Mouse (Mus musculus) gastrocnemius, adult 2 months (tissue): ENCODE measurements around the gene 1700025G04Rik. TPM values are rescaled to one million over a fixed set of nuclear protein-coding genes. Genes with fewer than 3 reads are reported as not detected.

Experiments used
- DNase-seq: peaks from one replicate; pipeline ENCODE4 v3.0.0; 2022
- H3K27ac ChIP-seq: fragments of 200-600 bp; 2 replicates; pipeline ENCODE4 v1.8.1; 2022; ENCODE audit warnings: mild to moderate bottlenecking
- H3K4me3 ChIP-seq: fragments of 200-600 bp; 2 replicates; pipeline ENCODE4 v1.8.1; 2022; ENCODE audit warnings: mild to moderate bottlenecking, moderate library complexity
- CTCF ChIP-seq: fragments of 200-600 bp; IDR thresholded peaks from 2 replicates; pipeline ENCODE4 v1.8.1; 2022; ENCODE audit warnings: antibody characterized with exemption, mild to moderate bottlenecking, moderate library complexity
- intact Hi-C: fragments of 180-260 bp; cut with DNase I; formaldehyde crosslinking; loops from one replicate; pipeline ENCODE4 v1.15.1; 2025
- total RNA-seq, 2 experiments: library from RNA; stranded (reverse); gene quantifications; 2 replicates each; pipeline ENCODE4 v1.2.3; 2021

1700025G04Rik gene
- total RNA-seq, 2 experiments from 2014 or later, result 66.2 to 72.2 TPM

GRCm38 (mm10) chr1:151997591-151997990 lies 92.3 kb downstream of the 1700025G04Rik start:
- Histone ChIP-seq H3K27ac (no peak overlapping the region), H3K4me3 (no peak overlapping the region)
- intact Hi-C loops, result no loop called here
- TF ChIP-seq CTCF, result no peak
- DNase-seq, result no peak

GRCm38 (mm10) chr1:151995948-151996697 lies 93.8 kb downstream of the 1700025G04Rik start:
- no peak for DNase-seq
- no peak overlapping the region for H3K4me3 ChIP-seq
- TF ChIP-seq CTCF, result no peak
- peak overlapping the region; percentile 54 for H3K27ac ChIP-seq
- intact Hi-C loops, result no loop called here

DNA sequence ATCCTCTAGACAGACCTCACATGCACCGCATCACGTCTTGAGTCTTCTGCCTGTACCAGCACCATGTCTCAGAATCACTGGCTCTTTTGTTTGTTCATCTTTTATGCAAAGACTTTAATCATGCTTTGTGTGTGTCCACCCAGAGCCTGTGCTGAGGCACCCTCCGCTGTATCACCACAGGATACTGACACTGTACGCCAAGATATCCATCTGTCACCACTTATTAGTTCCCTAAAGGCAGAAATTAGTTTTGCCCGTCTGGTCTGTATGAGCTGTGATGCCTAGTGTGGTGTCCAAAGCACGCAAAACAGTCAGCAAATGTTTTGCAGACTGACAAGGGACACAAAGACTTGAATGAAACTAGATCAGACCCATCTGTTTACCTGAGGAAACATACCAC lies 95.7 kb downstream of the 1700025G04Rik start:
- intact Hi-C loops, result no loop called here
- H3K4me3 ChIP-seq, result no peak overlapping the region
- no peak overlapping the region for H3K27ac ChIP-seq
- no peak for TF ChIP-seq CTCF
- no peak for DNase-seq

DNA sequence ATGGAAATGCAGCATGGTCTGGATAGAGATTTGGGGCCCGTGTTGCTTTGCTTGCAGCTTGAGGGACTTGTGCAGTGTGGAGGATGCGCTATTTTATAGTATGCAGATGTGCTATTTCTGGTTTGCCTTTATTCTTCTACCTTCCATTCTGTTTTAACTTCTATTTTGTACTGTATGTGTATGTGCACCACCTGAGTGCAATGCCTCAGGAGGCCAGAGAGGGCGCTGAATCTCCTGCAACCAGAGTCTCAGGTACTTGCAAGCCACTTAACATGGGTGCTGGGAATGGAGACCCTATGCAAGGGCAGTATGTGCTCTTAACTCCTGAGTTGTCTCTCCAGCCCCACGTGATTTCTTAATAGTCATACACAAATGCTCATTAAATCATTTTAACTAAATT lies 98.4 kb downstream of the 1700025G04Rik start:
- H3K4me3 ChIP-seq, result no peak overlapping the region
- TF ChIP-seq CTCF, result no peak; the same call in 1 of the 2 replicates

GRCm38 (mm10) chr1:151990615-151991014 lies 99.3 kb downstream of the 1700025G04Rik start:
- no peak for DNase-seq
- H3K27ac ChIP-seq, result no peak overlapping the region
- no peak overlapping the region for H3K4me3 ChIP-seq
- TF ChIP-seq CTCF, result no peak
- intact Hi-C loops, result no loop called here

More for the DNA sequence above, 98.4 kb downstream of the 1700025G04Rik start:
- no peak for DNase-seq
- intact Hi-C loops, result no loop called here
- H3K27ac ChIP-seq, result no peak overlapping the region

DNA sequence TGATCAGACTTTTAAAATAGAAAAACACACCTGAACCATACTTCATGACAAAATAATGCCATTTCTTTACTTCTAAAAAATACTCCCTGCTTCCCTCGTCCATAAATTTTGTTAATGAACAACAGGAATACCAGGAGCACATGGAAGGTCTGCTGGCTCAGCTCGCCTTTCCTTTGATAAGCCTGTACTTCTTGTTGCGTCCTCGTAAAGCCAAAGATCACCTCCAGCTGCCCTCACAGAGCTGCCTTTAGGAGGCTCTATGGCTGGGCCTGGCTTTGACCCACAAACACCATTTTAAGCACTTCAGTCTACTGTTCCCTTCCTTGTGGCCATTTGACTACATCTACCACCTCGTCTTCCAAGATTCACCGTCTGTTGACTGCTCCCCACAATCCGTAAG lies 101.2 kb downstream of the 1700025G04Rik start:
- TF ChIP-seq CTCF, result no peak
- intact Hi-C loops, result loop anchor here (5.0 kb wide), 1 partner anchor 99 kb away; no protein-coding TSS in a partner anchor
- Histone ChIP-seq H3K27ac (peak overlapping the region; percentile 50), H3K4me3 (no peak overlapping the region)
- DNase-seq, result no peak

GRCm38 (mm10) chr1:151988066-151988465 lies 101.9 kb downstream of the 1700025G04Rik start:
- Histone ChIP-seq H3K27ac (peak overlapping the region; percentile 50), H3K4me3 (no peak overlapping the region)
- TF ChIP-seq CTCF, result no peak
- intact Hi-C loops, result loop anchor here (5.0 kb wide), 1 partner anchor 99 kb away; no protein-coding TSS in a partner anchor
- DNase-seq, result peak; percentile 69

GRCm38 (mm10) chr1:151986024-151986778 lies 103.7 kb downstream of the 1700025G04Rik start:
- peak overlapping the region; percentile 79 for H3K27ac ChIP-seq
- intact Hi-C loops, result loop anchor here (5.0 kb wide), 1 partner anchor 101 kb away; no protein-coding TSS in a partner anchor
- peak; percentile 64 for DNase-seq
- no peak overlapping the region for H3K4me3 ChIP-seq
- TF ChIP-seq CTCF, result no peak

DNA sequence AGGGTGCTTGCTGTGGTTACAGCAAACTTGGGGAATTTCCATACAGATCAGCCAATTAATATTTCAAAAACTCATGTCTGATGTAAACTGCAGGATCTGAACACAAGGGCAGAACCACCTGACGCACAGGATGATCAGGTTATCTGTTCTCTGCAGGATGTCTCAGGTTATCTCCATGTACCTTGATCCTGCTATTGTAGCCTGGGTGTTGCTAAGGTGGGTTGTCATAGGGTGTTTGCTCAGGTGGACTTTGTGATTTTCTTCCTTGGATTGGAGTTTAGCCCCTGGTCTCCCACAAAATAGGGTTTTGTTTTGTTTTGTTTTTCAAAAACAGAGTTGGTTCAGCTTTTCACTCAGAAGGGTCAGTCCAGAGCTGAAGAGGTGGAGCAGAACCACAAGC lies 104.9 kb downstream of the 1700025G04Rik start:
- Histone ChIP-seq H3K4me3 (no peak overlapping the region), H3K27ac (no peak overlapping the region)
- DNase-seq, result no peak
- intact Hi-C loops, result loop anchor here (5.0 kb wide), 1 partner anchor 102 kb away; no protein-coding TSS in a partner anchor
- no peak for TF ChIP-seq CTCF

GRCm38 (mm10) chr1:151983991-151984390 lies 105.9 kb downstream of the 1700025G04Rik start:
- no peak overlapping the region for H3K4me3 ChIP-seq
- intact Hi-C loops, result no loop called here
- no peak overlapping the region for H3K27ac ChIP-seq
- DNase-seq, result no peak
- no peak for TF ChIP-seq CTCF

GRCm38 (mm10) chr1:151980498-151980897 lies 109.4 kb downstream of the 1700025G04Rik start:
- Histone ChIP-seq H3K27ac (peak overlapping the region; percentile 66), H3K4me3 (peak overlapping the region; percentile 29)
- DNase-seq, result no peak
- intact Hi-C loops, result no loop called here
- TF ChIP-seq CTCF, result no peak

DNA sequence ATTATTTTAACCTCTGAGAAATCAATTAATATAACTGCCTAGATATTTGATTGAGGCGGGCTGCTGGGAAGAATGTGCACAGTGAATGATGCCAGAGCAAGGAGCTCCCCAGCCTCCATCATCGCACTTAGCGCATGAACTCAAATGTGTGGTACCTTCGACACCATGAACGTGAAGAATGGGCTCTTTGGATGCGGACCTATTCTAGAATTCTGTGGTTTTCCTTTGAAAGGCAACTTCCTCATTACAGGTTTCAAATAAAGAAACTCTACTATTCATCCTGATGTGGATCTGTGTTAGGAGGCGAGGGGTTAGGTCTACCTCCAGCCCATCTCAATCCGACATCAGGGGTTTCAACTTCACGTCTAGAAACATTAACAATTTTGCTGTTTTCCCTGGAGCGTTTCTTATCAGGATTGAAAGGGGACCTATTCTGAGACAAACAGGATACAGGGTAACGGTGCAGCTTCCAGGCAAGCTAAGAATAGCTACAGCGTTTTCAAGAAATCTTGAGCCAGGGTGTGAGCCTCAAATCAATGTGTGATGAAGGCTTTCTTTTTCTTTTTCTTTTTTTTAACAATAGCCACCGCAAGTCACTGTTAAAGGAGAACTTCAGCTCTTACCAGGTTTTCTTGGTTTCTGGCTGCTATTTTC lies 110.0 kb downstream of the 1700025G04Rik start:
- no peak for TF ChIP-seq CTCF
- Histone ChIP-seq H3K27ac (peak overlapping the region; percentile 66), H3K4me3 (peak overlapping the region; percentile 29)
- intact Hi-C loops, result loop anchor here (2.0 to 5.0 kb wide), 2 partner anchors 93 to 197 kb away; no protein-coding TSS in a partner anchor
- DNase-seq, result no peak

- DNase-seq, result peak; percentile 88
- intact Hi-C loops, result loop anchor here (2.0 to 5.0 kb wide), 2 partner anchors 91 to 198 kb away; no protein-coding TSS in a partner anchor
- Histone ChIP-seq H3K4me3 (peak overlapping the region; percentile 37), H3K27ac (peak overlapping the region; percentile 82)
- TF ChIP-seq CTCF, result no peak
Observed at GRCm38 (mm10) chr1:151978751-151979150, 111.2 kb downstream of the 1700025G04Rik start.
